Mouse (Mus musculus): ENCODE measurements at regions not wholly inside any gene's neighbourhood (a gene's known extent, or its start where the extent isn't known, plus 50 kb on each side); places are given as distances from the start of the nearest gene placed in this dataset.

GRCm38 (mm10) chr4:12538694-12539121, 366.9 kb upstream of the Fam92a start:
- DNase-seq (ENCODE audit: low spot score in 2 of 2): peak in 1 of 2 experiments; percentile 42

- DNase-seq (ENCODE audit: low spot score in 2 of 2): no peak
These were observed 366.2 kb upstream of the Fam92a start for GRCm38 (mm10) chr4:12538043-12538442.

GRCm38 (mm10) chr4:12534151-12534550, 362.3 kb upstream of the Fam92a start:
- no peak for DNase-seq (ENCODE audit: low spot score in 2 of 2)

- no peak for DNase-seq (ENCODE audit: low spot score in 2 of 2)
These were observed 361.1 kb upstream of the Fam92a start for GRCm38 (mm10) chr4:12532961-12533360.

- DNase-seq (ENCODE audit: low spot score in 2 of 2): no peak
These were observed 350.5 kb upstream of the Fam92a start for GRCm38 (mm10) chr4:12522358-12522757.

- DNase-seq (ENCODE audit: low spot score in 2 of 2): no peak
These were observed 349.4 kb upstream of the Fam92a start for GRCm38 (mm10) chr4:12521246-12521645.

- DNase-seq (ENCODE audit: low spot score in 2 of 2): no peak
These were observed 344.7 kb upstream of the Fam92a start for GRCm38 (mm10) chr4:12516497-12516896.

GRCm38 (mm10) chr4:12511656-12512385, 340.0 kb upstream of the Fam92a start:
- peak in 1 of 2 experiments; percentile 62 for DNase-seq (ENCODE audit: low spot score in 2 of 2)

- DNase-seq (ENCODE audit: low spot score in 2 of 2): peak; percentile 28 to 55
These were observed 335.2 kb upstream of the Fam92a start for GRCm38 (mm10) chr4:12506851-12507551.

- DNase-seq (ENCODE audit: low spot score in 2 of 2): no peak
These were observed 329.3 kb upstream of the Fam92a start for GRCm38 (mm10) chr4:12501086-12501485.

GRCm38 (mm10) chr4:12498426-12498825, 326.6 kb upstream of the Fam92a start:
- DNase-seq (ENCODE audit: low spot score in 2 of 2): no peak

- DNase-seq (ENCODE audit: low spot score in 2 of 2): no peak
These were observed 320.7 kb upstream of the Fam92a start for GRCm38 (mm10) chr4:12492468-12492867.

GRCm38 (mm10) chr4:12491306-12491705, 319.5 kb upstream of the Fam92a start:
- DNase-seq (ENCODE audit: low spot score in 2 of 2): no peak

GRCm38 (mm10) chr4:12490066-12490465, 318.3 kb upstream of the Fam92a start:
- no peak for DNase-seq (ENCODE audit: low spot score in 2 of 2)

GRCm38 (mm10) chr4:12489358-12489757, 317.5 kb upstream of the Fam92a start:
- DNase-seq (ENCODE audit: low spot score in 2 of 2): no peak

- no peak for DNase-seq (ENCODE audit: low spot score in 2 of 2)
These were observed 309.7 kb upstream of the Fam92a start for GRCm38 (mm10) chr4:12481481-12481880.

- no peak for DNase-seq (ENCODE audit: low spot score in 2 of 2)
These were observed 304.9 kb upstream of the Fam92a start for GRCm38 (mm10) chr4:12476717-12477116.

GRCm38 (mm10) chr4:12474981-12475568, 303.3 kb upstream of the Fam92a start:
- peak in 1 of 2 experiments; percentile 21 for DNase-seq (ENCODE audit: low spot score in 2 of 2)

- DNase-seq (ENCODE audit: low spot score in 2 of 2): no peak
These were observed 302.6 kb upstream of the Fam92a start for GRCm38 (mm10) chr4:12474421-12474820.

- DNase-seq (ENCODE audit: low spot score in 2 of 2): no peak
These were observed 289.9 kb upstream of the Fam92a start for GRCm38 (mm10) chr4:12461701-12462100.

GRCm38 (mm10) chr4:12461251-12461650, 289.4 kb upstream of the Fam92a start:
- DNase-seq (ENCODE audit: low spot score in 2 of 2): no peak

- DNase-seq (ENCODE audit: low spot score in 2 of 2): no peak
These were observed 286.3 kb upstream of the Fam92a start for GRCm38 (mm10) chr4:12457978-12458597.

Data from cerebellum, postnatal 4 days (tissue).